Mouse (Mus musculus) frontal cortex, postnatal 36 days (tissue): ENCODE measurements around the gene Adam22.
A peak's percentile ranks its signal among the peaks of the same experiment; 100 is the strongest.

Experiments
- DNase-seq, 2 experiments: peaks; one replicate each; pipeline ENCODE4 v3.0.0; 2022; ENCODE audit warnings: low spot score in 2 of 2

The Adam22 gene

DNA sequence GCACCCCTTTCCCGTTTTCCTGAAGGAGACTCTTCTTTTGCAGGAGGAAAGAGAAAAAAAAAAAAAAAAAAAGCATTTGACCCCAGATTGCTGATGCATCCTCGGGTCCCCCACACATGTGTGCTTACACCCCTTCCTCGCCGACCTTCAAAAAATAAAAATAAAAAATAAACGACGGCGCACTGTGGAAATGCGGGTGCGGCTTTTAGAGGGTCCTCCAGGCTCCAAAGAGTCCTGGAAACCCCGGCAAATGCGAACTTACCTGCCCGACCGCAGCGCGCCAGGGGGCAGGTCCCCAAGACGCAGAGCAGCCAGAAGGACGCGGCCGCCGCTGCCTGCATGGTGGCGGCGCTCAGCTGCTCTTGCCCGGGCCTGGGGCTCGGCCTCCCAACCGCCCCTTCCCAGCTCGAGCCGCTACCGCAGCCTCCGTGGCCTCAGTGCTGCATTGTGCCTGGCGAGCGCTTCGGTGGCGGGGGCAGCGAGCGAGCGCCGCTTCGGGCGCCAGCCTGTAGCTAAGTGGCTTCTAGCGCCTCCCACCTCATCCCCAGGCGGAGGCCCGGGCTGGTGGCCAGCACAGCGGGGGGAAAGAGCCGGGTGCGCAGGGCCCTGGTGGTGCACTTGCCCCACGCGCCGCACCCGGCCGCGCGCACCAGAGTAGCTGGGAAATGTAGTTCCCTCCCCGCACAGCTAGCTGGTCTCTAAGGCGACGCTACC lies at the start of gene Adam22:
Gene Adam22, minus strand, starts transcription at position 547 of the 714 bp plus-strand sequence.
- DNase-seq, result peak; percentile 94 to 95

GRCm38 (mm10) chr5:8417443-8417842 lies 49.5 kb upstream of the Adam22 start:
- DNase-seq, result no peak

GRCm38 (mm10) chr5:8416683-8417413 lies 48.9 kb upstream of the Adam22 start:
- DNase-seq, result no peak

DNA sequence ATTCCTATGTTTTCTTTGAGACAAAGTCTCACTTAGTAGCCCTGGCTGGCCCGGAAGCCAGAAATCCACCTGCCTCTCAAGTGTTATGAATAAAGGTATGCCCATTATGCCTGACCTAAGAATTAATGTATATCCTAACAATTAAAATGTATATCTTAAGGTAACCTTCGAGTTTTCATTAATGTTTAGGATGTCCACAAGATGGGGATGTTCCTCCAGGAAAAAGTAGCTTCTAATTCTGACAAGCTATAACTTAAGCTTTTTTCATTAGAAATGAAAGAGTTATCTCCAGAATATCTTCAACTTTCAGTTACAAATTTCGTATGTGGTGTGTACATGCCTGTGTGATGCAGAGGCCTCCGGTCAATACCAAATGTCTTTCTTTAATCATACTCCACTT lies 40.8 kb upstream of the Adam22 start:
- DNase-seq, result no peak

GRCm38 (mm10) chr5:8397587-8398249 lies 29.8 kb upstream of the Adam22 start:
- peak in 1 of 2 experiments; percentile 26 for DNase-seq

GRCm38 (mm10) chr5:8393891-8394583 lies 26.1 kb upstream of the Adam22 start:
- DNase-seq, result no peak

GRCm38 (mm10) chr5:8374297-8374906 lies 6.4 kb upstream of the Adam22 start:
- no peak for DNase-seq

GRCm38 (mm10) chr5:8373415-8373814 lies 5.5 kb upstream of the Adam22 start:
- no peak for DNase-seq

DNA sequence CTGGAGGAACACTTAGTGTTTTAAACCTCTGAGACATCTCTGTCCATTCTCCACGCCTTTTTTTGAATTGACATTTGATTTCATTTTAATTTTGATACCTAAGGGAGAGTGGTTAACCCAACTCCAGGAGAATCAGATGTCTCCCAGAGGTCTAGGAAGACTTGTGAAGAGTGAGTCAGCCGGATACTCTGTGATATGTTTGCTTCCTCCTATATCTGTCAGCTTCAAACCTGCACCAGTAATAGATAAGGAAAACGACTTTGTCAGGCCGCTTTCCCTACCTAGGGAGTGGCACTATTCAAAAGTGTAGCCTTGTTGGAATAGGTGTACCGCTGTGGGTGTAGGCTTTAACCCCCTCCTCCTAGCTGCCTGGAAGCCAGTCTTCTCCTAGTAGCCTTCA lies 821 bp upstream of the Adam22 start:
- no peak for DNase-seq

DNA sequence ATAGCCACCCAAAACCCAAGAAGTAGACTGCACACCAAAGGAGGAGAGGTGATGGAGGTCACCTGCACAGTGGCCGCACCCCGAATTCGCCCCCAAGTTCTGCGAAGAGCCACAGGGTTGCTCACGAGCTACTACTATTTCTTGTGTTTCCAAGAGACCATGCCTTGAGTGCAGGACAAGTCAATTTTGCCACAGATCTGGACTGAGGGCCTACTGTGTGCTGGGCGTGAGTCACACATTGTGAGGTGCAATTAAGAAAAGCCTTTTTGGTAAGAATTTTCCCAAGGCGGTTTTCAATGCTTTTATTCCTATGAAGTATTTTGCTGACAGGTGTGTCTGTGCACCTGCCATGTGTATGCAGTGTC lies 350 bp upstream of the Adam22 start:
- DNase-seq, result no peak

DNA sequence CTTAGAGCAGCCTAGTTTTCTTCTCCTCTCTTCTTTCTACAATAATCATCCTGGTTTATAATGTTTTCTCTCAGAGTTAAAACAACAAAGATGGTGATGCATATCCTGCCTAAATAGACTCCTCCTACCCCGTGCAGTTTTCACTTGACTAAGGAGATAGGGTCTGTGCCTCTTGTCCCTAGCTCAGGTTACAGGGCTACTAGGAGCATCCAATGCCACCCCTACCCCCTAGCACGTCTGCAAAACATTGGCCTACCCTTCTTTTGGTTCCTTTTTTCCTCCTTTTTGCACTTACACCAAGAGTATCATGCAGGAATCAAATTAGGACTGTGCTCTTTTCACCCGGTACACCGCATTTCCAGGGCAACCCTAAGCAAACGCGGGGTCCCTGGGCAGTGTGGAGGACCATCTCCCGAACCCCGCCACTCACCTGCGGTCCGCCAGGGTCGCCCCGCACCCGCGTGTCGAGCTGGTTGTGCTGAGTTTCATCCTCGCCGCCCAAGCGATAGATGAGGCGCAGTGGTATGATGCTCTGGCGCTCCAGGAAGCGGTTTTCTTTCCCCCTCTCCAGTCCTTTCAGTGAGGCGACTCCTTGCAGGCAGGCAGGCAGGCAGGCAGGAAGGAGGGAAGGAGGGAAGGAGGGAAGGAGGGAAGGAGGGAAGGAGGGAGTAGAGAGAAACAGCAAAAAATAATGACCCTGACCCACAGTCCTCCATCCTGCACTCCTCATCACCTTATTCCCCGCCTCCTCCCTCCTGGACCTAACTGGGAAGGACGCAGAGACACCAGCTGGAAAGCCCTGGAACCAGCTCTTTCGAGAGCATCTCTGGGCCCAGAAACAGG lies 968 bp downstream of the Adam22 start:
- DNase-seq, result peak; percentile 53 to 55

GRCm38 (mm10) chr5:8362361-8362760 lies 5.6 kb downstream of the Adam22 start:
- peak in 1 of 2 experiments; percentile 24 for DNase-seq

- no peak for DNase-seq
Observed at GRCm38 (mm10) chr5:8357677-8358076, 10.3 kb downstream of the Adam22 start.

DNA sequence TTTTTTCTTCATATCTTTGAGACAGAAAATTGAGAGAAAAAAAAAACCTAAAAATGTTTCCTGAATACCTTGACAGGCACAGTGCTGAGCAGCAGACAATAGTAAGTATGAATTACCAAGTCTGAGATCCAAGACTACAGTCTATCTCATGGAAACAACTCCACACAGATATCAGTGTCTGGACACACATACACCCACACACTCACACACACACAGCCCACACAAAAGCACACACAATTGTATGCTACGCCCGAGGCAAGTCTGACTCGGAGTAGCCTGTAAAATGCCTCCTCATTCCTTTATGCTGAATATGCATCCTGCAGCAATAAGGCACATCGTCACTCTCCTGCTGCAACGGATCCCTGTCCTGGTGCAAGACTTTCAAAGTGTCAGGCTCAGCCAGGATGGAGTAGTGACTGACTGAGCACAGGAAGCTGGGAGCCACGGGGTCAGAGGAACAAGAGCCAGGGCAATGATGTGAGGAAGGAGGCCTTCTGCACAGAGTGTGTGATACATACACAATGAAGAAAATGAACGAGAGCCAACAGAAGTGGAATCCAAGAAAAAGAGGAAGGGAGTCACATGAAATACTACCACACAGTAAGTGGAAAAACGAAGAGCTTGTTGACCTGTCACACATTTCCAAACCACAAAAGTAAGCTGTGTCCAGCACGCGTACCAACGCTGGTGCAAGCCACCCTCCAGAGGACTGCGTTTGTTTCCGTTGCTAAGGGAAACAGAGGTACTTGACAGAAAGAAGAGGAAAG lies 10.9 kb downstream of the Adam22 start:
- DNase-seq, result no peak

GRCm38 (mm10) chr5:8356326-8356725 lies 11.6 kb downstream of the Adam22 start:
- no peak for DNase-seq

DNA sequence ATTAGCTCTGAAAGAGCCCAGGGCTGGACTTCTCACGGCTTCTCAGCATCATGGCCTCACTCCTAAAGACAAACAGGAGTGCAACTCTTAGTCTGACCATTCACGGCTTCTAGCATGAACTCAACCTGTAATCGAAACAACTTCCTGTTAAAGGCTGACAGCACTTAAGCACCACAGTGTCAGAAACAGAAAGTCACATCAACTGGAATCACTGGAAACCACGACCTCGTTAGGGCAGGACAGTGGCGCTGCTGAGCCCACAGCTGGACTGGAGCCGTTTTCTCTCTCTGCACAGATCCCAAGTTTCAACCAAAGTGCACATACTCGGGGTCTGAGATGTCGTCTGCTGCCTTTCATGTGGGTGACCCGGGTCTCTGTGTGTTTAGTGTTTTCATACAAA lies 18.4 kb downstream of the Adam22 start:
- no peak for DNase-seq

GRCm38 (mm10) chr5:8346329-8346728 lies 21.6 kb downstream of the Adam22 start:
- no peak for DNase-seq

DNA sequence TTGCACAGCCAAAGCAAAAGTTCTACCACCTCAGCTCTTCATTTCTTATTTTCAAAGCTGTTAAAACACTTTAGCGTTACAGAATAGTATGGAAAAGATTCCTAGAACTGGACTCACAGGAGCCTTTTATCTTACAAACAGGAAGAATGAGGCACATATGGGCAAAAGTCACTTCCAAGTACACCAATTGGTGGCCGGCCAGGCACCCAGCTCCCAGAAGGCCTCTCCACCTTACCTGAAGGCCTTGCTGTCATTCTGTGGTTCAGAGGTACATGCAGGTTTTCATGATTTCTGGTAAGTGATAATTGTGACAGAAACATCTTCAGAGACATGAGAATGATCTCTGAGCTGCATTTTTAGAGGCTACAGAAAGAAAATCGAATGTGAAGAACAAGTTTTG lies 24.7 kb downstream of the Adam22 start:
- no peak for DNase-seq

- DNase-seq, result no peak
Observed at GRCm38 (mm10) chr5:8341676-8342075, 26.3 kb downstream of the Adam22 start.

DNA sequence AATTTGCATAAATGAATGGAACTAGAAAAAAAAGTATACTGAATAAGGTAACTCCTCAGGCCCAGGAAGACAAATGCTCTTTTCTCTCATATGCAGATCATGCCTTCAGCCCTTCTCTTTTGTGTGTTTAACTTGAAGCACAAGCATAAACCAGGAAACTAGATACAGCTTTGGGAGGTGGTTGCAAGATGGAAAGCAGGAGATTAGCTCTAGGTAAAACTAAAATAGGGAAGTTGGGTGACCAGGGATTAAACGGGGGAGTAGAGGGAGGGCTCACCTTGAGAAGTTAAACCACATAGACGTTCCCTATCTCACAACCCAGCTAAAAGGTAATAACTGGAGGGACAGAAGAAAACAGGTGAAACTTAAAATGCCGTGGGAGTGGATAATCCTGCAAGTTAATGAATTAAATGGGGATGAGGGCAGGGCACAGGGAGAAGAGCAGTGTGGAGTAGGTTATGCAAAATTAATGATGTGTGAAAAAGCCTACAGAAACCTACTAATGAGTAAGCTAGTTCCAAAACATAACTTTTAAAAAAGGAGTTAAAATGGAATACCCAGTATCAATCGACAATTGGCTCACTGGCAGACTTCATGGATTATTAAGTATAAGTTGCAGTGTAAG lies 40.2 kb downstream of the Adam22 start:
- no peak for DNase-seq
